Mouse (Mus musculus) cerebellum, adult 8-10 months (tissue): ENCODE measurements around the gene Asb4.
"Not testable (repeated sequence)": the region's sequence is repeated elsewhere in the genome, so short reads cannot be mapped to it uniquely, and the experiment has no call there.

Source experiments
- DNase-seq: peaks from one replicate; pipeline ENCODE4 v3.0.0; 2022

The Asb4 gene

GRCm38 (mm10) chr6:5383336-5384177 is at the start of gene Asb4:
Gene Asb4 (plus strand): TSS chr6:5383386.
- DNase-seq = no peak

- DNase-seq = no peak
Measured at GRCm38 (mm10) chr6:5334021-5334420, 49.2 kb upstream of the Asb4 start.

- DNase-seq = not testable (repeated sequence)
Measured at GRCm38 (mm10) chr6:5336016-5336415, 47.2 kb upstream of the Asb4 start.

GRCm38 (mm10) chr6:5338781-5339180 is 44.4 kb upstream of the Asb4 start:
- not testable (repeated sequence) for DNase-seq

GRCm38 (mm10) chr6:5339283-5339682 is 43.9 kb upstream of the Asb4 start:
- DNase-seq = not testable (repeated sequence)

GRCm38 (mm10) chr6:5344255-5344654 is 38.9 kb upstream of the Asb4 start:
- DNase-seq = no peak

GRCm38 (mm10) chr6:5357873-5358272 is 25.3 kb upstream of the Asb4 start:
- no peak for DNase-seq

- DNase-seq = no peak
Measured at GRCm38 (mm10) chr6:5360402-5360801, 22.8 kb upstream of the Asb4 start.

GRCm38 (mm10) chr6:5361987-5362386 is 21.2 kb upstream of the Asb4 start:
- DNase-seq = no peak

- DNase-seq = no peak
Measured at GRCm38 (mm10) chr6:5365845-5366244, 17.3 kb upstream of the Asb4 start.

- no peak for DNase-seq
Measured at GRCm38 (mm10) chr6:5376884-5377283, 6.3 kb upstream of the Asb4 start.

- DNase-seq = no peak
Measured at GRCm38 (mm10) chr6:5379048-5379447, 4.1 kb upstream of the Asb4 start.

- no peak for DNase-seq
Measured at GRCm38 (mm10) chr6:5379781-5380623, 3.2 kb upstream of the Asb4 start.

- no peak for DNase-seq
Measured at GRCm38 (mm10) chr6:5380624-5381252, 2.4 kb upstream of the Asb4 start.

- DNase-seq = no peak
Measured at GRCm38 (mm10) chr6:5381918-5382582, 1.1 kb upstream of the Asb4 start.

- peak; percentile 55 for DNase-seq
Measured at GRCm38 (mm10) chr6:5382583-5383215, 487 bp upstream of the Asb4 start.

GRCm38 (mm10) chr6:5384178-5384490 is 948 bp downstream of the Asb4 start:
- peak; percentile 28 for DNase-seq

GRCm38 (mm10) chr6:5385161-5385640 is 2.0 kb downstream of the Asb4 start:
- no peak for DNase-seq

- no peak for DNase-seq
Measured at GRCm38 (mm10) chr6:5386486-5386885, 3.3 kb downstream of the Asb4 start.

GRCm38 (mm10) chr6:5387396-5387795 is 4.2 kb downstream of the Asb4 start:
- no peak for DNase-seq

- DNase-seq = no peak
Measured at GRCm38 (mm10) chr6:5390298-5390697, 7.1 kb downstream of the Asb4 start.

- no peak for DNase-seq
Measured at GRCm38 (mm10) chr6:5390952-5391351, 7.8 kb downstream of the Asb4 start.
